Mouse (Mus musculus) stomach, postnatal 0 days (tissue): ENCODE data around the gene Skida1.

Experiments used
- CTCF ChIP-seq: IDR thresholded peaks from 2 replicates; pipeline ENCODE4 v1.5.1; 2016; ENCODE audit warnings: antibody characterized with exemption, low read depth, mild to moderate bottlenecking, moderate library complexity
- EP300 ChIP-seq: optimal IDR thresholded peaks from 2 replicates; pipeline ENCODE3; 2016; ENCODE audit warnings: antibody characterized with exemption

- no peak for TF ChIP-seq CTCF
- no peak for TF ChIP-seq EP300
Measured at GRCm38 (mm10) chr2:18025781-18026115, 23.1 kb downstream of the Skida1 start.
